Mouse (Mus musculus) urinary bladder, postnatal 36 days (tissue): Measurements from ENCODE around the gene Tiam1.

Experiments used
- DNase-seq, 2 experiments: peaks; one replicate each; pipeline ENCODE4 v3.0.0; 2022; ENCODE audit warnings: low spot score in 2 of 2, mixed read lengths in 1 of 2

Gene Tiam1

DNA sequence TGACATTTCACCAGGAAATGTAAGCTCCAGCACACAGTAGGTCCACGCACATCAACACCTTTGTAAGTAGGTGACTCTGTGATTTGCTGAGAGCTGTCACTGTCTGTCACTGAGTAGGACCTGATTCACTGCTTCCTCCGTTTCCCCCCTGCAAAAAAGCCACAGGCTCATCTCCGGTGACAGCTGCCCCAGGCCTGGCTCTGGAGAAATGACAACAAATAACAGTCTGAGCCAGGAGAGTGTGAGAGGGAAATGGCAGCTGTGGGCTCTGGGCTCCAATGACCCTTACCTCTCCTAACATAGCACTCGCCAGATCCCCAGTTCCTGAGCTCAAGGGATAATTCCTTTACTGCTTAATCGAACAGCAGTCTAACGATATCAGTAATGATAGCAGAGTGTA lies 301.7 kb downstream of the Tiam1 start:
- no peak for DNase-seq

GRCm38 (mm10) chr16:89840361-89840760 lies 303.2 kb downstream of the Tiam1 start:
- no peak for DNase-seq

DNA sequence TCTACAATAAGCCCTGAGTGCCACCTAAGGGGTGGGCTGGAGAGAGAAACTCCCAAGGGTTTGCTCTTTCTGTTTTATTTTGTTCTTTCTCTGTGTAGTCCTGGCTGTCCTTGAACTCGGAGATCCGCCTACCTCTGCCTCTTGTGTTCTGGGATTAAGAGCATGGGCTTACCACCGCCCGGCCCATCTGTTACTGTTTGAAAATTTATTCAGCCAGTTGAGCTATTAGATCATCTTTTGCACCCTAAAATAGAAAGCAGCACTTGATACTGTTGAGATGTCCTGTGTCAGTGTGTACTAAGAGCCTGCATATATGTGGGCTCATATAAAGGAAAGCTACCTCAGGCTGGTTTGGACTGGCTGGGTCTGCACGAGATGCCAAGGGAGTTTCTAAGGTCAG lies 303.7 kb downstream of the Tiam1 start:
- DNase-seq, result no peak

GRCm38 (mm10) chr16:89837096-89837495 lies 306.5 kb downstream of the Tiam1 start:
- DNase-seq, result peak in 1 of 2 experiments; percentile 52

DNA sequence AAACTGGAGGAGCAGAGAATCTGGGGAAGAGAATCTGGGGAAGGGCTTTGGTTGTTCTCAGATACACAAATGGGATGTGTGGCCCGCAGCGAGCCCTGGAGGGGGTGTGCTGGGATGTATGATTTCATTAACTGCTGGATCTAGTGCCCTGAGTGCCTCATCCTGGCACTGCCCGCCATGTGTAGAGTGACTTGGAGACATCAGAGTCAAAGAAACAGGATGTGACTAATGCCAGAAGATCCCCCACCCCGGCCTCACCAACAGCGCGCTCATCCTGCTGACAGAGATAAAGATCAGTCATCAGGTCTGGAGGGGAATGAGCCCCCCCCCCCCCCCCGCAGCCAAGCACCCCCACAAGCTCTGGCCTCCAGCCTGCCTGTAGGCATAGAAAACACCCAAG lies 308.0 kb downstream of the Tiam1 start:
- DNase-seq, result no peak

DNA sequence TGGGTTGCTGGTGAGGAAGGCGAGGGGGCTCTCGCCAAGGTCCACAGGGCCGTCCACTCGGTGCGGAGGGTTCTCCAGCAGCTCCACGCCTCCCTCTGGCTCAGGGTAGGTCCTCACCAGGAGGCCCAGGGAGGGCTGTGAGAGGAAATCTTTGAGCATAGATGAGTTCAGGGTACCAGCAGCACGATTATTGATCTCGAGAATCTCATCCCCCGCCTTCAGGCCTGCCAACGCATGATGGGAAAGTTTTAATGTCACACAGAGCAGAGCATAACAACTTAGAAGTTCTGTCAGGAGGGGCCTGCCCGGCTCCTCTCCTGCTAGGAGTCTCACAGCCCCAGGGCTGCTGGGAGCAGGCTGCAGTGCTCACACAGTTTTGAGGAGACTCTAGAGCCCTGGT lies 310.6 kb downstream of the Tiam1 start:
- no peak for DNase-seq

DNA sequence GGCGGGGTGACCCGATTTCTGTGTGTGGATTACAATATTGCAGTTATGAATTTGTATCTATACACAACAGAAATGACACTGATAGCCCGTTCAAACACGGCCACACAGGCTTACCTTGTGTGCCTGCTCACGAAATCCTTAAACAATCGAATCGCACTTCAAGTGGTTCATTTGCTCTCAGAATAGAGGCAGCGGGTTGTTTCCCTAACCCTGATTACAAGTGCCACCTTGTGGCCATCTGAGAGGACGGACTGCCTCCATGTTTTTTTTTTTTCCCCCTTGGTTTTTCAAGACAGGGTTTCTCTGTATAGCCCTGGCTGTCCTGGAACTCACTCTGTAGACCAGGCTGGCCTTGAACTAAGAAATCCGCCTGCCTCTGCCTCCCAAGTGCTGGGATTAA lies 312.4 kb downstream of the Tiam1 start:
- DNase-seq, result no peak

- DNase-seq, result no peak
These were observed 313.3 kb downstream of the Tiam1 start for GRCm38 (mm10) chr16:89830221-89830648.

DNA sequence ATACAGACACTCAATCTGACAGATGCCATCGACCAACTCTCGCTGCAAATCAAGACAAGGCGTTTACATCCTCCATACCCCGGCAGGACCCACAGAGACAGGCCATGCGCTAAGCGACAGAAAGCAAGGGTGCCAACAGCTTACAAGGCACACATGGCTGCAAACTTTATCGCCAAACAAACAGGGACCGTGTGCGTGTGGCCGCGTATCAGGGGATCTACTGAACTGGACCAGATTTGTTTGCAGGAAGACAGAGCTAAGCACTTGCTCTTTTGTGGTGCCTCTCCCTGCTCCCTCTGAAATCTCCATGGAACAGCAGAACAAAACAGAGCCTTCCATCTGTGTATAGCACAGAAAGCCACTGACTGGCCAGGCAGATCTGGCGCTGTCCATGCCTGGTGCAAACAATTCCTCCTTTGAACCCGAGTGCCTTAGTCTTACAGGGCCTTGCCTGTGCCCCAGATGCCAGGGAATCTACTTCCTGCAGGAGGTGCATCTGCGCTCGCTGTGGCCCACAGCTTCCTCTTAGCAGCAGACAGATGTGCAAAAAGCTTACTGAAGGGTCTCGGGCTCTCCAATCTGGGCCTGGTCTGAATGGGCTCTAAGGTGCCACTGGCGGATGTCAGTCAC lies 316.0 kb downstream of the Tiam1 start:
- DNase-seq, result no peak

- DNase-seq, result no peak
These were observed 317.7 kb downstream of the Tiam1 start for GRCm38 (mm10) chr16:89825875-89826274.

- no peak for DNase-seq
These were observed 320.7 kb downstream of the Tiam1 start for GRCm38 (mm10) chr16:89822882-89823281.

GRCm38 (mm10) chr16:89818661-89819060 lies 324.9 kb downstream of the Tiam1 start:
- DNase-seq, result no peak

GRCm38 (mm10) chr16:89817861-89818630 lies 325.5 kb downstream of the Tiam1 start:
- DNase-seq, result no peak

DNA sequence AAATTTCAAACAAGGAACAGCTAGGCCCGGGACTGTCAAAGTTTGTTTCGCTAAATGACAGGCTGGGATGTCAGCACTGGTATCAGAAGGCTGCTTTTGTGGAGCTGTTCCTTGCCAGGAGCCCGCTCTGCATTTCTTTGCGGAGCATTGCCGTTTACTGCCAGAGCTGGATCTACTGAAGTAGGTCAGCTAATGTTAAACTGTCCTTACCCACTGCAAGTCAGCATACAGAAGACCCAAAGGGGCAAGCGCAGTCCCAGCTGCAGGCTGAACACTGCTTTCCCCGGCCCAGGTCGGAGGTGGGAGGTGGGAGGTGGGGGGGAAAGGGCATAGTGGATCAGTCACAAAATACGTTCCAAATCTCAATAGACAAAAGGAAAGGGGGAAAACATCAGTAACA lies 326.3 kb downstream of the Tiam1 start:
- DNase-seq, result no peak

- DNase-seq, result no peak
These were observed 326.9 kb downstream of the Tiam1 start for GRCm38 (mm10) chr16:89816506-89817172.

DNA sequence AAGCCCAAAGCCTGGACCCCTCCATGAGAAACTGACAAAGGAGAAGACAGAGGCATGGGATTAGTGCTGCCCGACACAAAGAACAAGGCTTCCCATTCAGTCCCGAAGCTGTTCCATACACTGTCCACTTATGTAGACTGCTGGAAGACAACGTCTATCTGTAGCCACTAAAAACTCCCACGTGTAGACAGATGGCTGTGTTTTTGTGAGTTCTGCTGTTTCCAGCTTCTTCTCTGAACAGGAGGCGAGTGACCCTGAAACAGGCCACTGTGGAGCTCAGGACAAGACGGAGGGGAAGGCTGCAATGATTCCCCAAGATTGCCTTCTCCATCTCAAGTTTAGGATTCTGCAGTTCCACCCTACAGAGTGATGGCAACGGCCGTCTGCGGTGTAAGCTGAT lies 330.0 kb downstream of the Tiam1 start:
- no peak for DNase-seq

DNA sequence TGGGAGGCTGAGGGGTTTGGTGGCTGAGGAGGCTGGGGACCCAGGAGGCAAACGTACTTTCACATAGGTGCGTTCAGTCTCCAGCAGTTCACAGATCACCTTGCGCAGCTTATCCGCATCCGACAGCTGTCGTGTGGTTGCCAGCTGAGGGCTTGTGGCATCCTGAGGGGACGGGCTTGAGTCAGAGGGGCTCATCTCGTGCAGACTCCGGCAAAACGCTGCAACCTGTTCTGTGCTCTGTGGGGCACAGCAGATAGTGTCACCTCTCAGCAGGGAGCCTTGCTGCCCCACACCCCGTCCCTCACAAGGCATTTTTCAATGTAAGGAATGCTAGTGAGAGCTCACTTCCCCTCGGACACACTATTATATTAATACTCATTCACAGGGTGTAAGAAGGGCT lies 330.7 kb downstream of the Tiam1 start:
- no peak for DNase-seq

- no peak for DNase-seq
These were observed 333.2 kb downstream of the Tiam1 start for GRCm38 (mm10) chr16:89810398-89810797.

- no peak for DNase-seq
These were observed 335.4 kb downstream of the Tiam1 start for GRCm38 (mm10) chr16:89808168-89808567.

DNA sequence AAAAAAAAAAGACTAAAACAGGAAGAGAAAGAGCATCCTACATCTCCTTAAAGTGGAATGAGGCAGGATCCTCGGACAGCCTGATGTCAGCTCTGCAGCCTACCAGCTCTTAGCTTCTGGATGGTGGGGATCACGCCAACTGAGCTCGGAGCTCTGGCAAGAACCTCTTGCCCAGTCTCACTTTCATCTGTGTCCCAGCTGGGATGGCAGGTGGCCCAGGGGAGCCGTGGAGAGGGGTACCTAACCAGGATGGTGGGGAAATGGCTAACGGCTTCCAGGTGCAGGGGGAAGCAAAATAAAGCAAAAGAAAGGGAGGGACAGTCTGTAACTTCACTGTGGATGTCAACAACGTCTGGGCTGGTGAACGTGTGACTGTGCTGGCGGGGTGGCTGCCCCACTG lies 337.6 kb downstream of the Tiam1 start:
- no peak for DNase-seq

GRCm38 (mm10) chr16:89805210-89805609 lies 338.4 kb downstream of the Tiam1 start:
- no peak for DNase-seq

GRCm38 (mm10) chr16:89801493-89801892 lies 342.1 kb downstream of the Tiam1 start:
- DNase-seq, result no peak

GRCm38 (mm10) chr16:89799772-89800171 lies 343.8 kb downstream of the Tiam1 start:
- DNase-seq, result no peak
